Mouse (Mus musculus) bone marrow, adult 2 months (tissue): ENCODE measurements around the gene Ssrp1.

Source experiments
- CTCF ChIP-seq: fragments of 200-500 bp; IDR thresholded peaks from 2 replicates; pipeline ENCODE4 v1.5.1; 2011; ENCODE audit warnings: low read length, control low read depth; ENCODE audit not compliant: control insufficient read depth, insufficient read depth
- POLR2A ChIP-seq: fragments of 200-500 bp; IDR thresholded peaks from 2 replicates; pipeline ENCODE4 v1.6.1; 2011; ENCODE audit warnings: low read depth, mild to moderate bottlenecking, control low read depth, low read length, borderline replicate concordance; ENCODE audit not compliant: control insufficient read depth

- no peak for TF ChIP-seq CTCF
- TF ChIP-seq POLR2A: no peak
Observed at GRCm38 (mm10) chr2:85011906-85012604, 25.0 kb upstream of the Ssrp1 start.
